Mouse (Mus musculus) lung, postnatal 0 days (tissue): ENCODE results near the gene Tmprss7. TPM values are rescaled to one million over a fixed set of nuclear protein-coding genes. Genes with fewer than 3 reads are reported as not detected.

Source experiments
- ATAC-seq: fragments of 200-750 bp; cut with Nextera tagmentation; 2 replicates; pipeline ENCODE4 v1.8.0; 2017; ENCODE audit warnings: moderate library complexity
- DNase-seq: peaks from one replicate; pipeline ENCODE4 v3.0.0-alpha.2; 2016; ENCODE audit warnings: low spot score
- H3K27ac ChIP-seq: fragments of 300-500 bp; sonication (generic); 2 replicates; pipeline ENCODE4 v1.5.1; 2014; ENCODE audit warnings: antibody characterized with exemption, mild to moderate bottlenecking, low read length, mixed read lengths
- H3K27me3 ChIP-seq: fragments of 300-500 bp; sonication (generic); replicated peaks from 2 replicates; pipeline ENCODE4 v1.6.1; 2014; ENCODE audit warnings: low read length, mixed read lengths; ENCODE audit not compliant: insufficient read depth
- H3K36me3 ChIP-seq: fragments of 300-500 bp; sonication (generic); 2 replicates; pipeline ENCODE4 v1.6.1; 2014; ENCODE audit warnings: low read length, mixed read lengths; ENCODE audit not compliant: insufficient read depth
- H3K4me1 ChIP-seq: fragments of 300-500 bp; sonication (generic); 2 replicates; pipeline ENCODE4 v1.6.1; 2014; ENCODE audit warnings: antibody characterized with exemption, low read depth, low read length, mixed read lengths; ENCODE audit not compliant: insufficient read depth
- H3K4me2 ChIP-seq: fragments of 300-500 bp; sonication (generic); replicated peaks from 2 replicates; pipeline ENCODE4 v1.6.1; 2014; ENCODE audit warnings: low read depth, mild to moderate bottlenecking, low read length, moderate library complexity, mixed read lengths
- H3K4me3 ChIP-seq: fragments of 300-500 bp; sonication (generic); 2 replicates; pipeline ENCODE4 v1.5.1; 2014; ENCODE audit warnings: low read depth, low read length
- H3K9ac ChIP-seq: fragments of 300-500 bp; sonication (generic); replicated peaks from 2 replicates; pipeline ENCODE4 v1.6.1; 2014; ENCODE audit warnings: low read depth, mild to moderate bottlenecking
- H3K9me3 ChIP-seq: fragments of 300-500 bp; sonication (generic); 2 replicates; pipeline ENCODE4 v1.6.1; 2016; ENCODE audit warnings: low read length, mixed read lengths
- CTCF ChIP-seq: IDR thresholded peaks from 2 replicates; pipeline ENCODE4 v1.5.1; 2016; ENCODE audit warnings: antibody characterized with exemption, mild to moderate bottlenecking
- EP300 ChIP-seq: IDR thresholded peaks from 2 replicates; pipeline ENCODE4 v1.6.1; 2016; ENCODE audit warnings: antibody characterized with exemption, mild to moderate bottlenecking, control low read depth
- WGBS: fragments of 180-500 bp; shearing (Covaris S2); extraction: QIAGEN DNeasy Blood & Tissue Kit; methylation state at CpG from one replicate; pipeline ENCODE4 v1.1.7; 2014; 5-methylcytosine and 5-hydroxymethylcytosine counted together
- polyA plus RNA-seq: library from polyadenylated mRNA; unstranded; fragments of >200 nt; fragmentation: Nextera tagmentation; extraction: Ambion mirVana; gene quantifications from 2 replicates; pipeline ENCODE4 v1.2.1, GENCODE M21; 2015

Tmprss7 gene
- polyA plus RNA-seq, 1 experiment from 2014 or later: 0.10 TPM

DNA sequence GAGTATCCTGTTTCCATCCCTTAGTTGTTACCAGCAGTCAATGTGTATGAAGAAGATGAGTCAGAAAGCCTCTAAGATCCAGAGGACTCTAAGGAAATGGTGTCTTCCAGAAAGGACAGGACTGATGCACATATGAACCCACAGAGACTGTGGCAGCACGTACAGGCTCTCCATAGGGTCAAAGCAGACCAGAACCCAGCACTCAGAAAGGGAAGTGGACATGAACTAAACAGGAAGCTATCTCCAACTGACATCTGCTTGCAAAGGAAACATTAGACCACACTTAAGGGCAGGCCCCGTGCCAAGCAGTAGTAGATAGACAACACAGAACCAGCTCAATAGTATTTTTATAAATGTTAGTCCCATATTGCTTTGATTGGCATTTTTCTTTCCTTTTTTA is 27.3 kb downstream of the Tmprss7 start:
- 48% methylated on average over 2 of the region's 2 CpGs for WGBS
- Histone ChIP-seq H3K4me3 (no peak overlapping the region), H3K4me2 (no peak overlapping the region), H3K9me3 (no peaks in the 10 kb centered on the region), H3K36me3 (no peaks in the 10 kb centered on the region), H3K27me3 (no peaks in the 10 kb centered on the region), H3K4me1 (no peaks in the 10 kb centered on the region), H3K9ac (no peak overlapping the region), H3K27ac (no peak overlapping the region)
- DNase-seq: peak; percentile 39
- 0 out of 2 replicates have a peak, but pooled peaks have one; percentile 25 for ATAC-seq
- TF ChIP-seq CTCF (no peak), EP300 (peak; percentile 24; the same call in 1 of the 2 replicates)

DNA sequence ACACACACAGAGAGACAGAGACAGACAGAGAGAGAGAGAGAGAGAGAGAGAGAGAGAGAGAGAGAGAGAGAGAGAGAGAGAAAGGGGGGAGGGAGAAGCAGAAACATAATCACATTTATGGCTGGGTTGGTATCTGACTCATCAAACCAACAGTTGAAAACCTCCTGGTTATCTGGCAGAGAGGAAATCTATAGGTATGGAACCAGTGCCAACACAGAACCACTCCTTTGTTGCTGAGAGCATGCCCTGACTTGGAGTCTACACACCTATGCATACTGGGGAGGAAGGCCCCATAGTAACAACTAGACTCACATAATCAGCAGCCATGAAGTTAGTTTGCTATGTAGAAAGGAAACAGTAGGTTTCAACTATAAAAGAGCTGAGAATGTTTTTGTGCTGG is 31.1 kb downstream of the Tmprss7 start:
- H3K27me3 ChIP-seq: no peaks in the 10 kb centered on the region
- ATAC-seq (no peak), DNase-seq (no peak)
- no peak overlapping the region for H3K9ac ChIP-seq
- no peak overlapping the region for H3K27ac ChIP-seq
- H3K9me3 ChIP-seq: no peaks in the 10 kb centered on the region
- TF ChIP-seq CTCF (no peak), EP300 (no peak)
- H3K4me3 ChIP-seq: no peak overlapping the region
- no peaks in the 10 kb centered on the region for H3K36me3 ChIP-seq
- H3K4me2 ChIP-seq: no peak overlapping the region
- no peaks in the 10 kb centered on the region for H3K4me1 ChIP-seq

DNA sequence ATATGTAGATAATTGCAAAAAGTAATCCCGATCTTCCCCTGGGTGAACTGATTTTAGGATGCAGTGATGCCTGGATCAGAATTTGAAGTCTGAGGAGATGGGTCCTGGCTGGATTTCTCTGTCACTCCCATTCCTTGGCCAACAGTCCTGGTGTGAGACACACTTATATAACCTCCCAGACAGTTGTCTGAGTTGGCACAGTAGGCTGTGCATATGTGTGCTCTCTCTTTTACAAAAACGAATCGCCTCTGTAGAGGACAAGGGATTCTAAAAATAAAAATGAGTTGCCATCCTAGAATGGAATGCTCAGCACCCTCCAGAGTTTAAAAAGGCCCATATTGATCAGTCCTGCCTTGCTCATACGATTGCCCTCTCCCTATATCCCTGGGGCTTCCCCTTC is 33.9 kb downstream of the Tmprss7 start:
- Histone ChIP-seq H3K9ac (no peak overlapping the region), H3K36me3 (no peaks in the 10 kb centered on the region), H3K27ac (no peak overlapping the region), H3K4me1 (no peaks in the 10 kb centered on the region), H3K4me3 (no peak overlapping the region), H3K27me3 (no peaks in the 10 kb centered on the region), H3K4me2 (no peak overlapping the region), H3K9me3 (no peaks in the 10 kb centered on the region)
- no peak for TF ChIP-seq CTCF
- 73% methylated on average over 4 of the region's 4 CpGs for WGBS
- no peak for DNase-seq
- no peak for ATAC-seq

DNA sequence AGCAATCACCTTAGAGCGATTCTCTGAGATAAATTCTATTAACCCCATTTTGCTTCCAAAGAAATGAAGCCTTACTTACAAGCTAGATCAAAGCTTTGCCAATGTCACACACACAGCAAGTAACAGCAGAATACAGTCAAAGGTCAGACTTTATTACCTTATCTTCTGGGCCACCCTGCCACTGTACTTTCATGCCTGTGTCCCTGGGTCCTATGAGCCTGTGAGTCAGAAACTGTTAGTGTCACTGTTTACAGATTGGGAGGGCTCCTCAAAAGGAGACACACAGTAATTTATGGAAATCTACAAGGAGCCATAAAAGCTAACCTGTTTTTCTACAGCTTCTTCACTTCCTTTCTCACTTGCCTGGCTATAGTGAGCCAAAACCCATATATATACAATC is 35.2 kb downstream of the Tmprss7 start:
- ATAC-seq (no peak), DNase-seq (no peak)
- no peak overlapping the region for H3K27ac ChIP-seq
- H3K4me3 ChIP-seq: no peak overlapping the region
- H3K9me3 ChIP-seq: no peaks in the 10 kb centered on the region
- H3K4me1 ChIP-seq: peaks cover 5% of the 10 kb centered on the region; the same call in 1 of the 2 replicates
- H3K36me3 ChIP-seq: no peaks in the 10 kb centered on the region
- H3K4me2 ChIP-seq: no peak overlapping the region
- H3K27me3 ChIP-seq: no peaks in the 10 kb centered on the region
- TF ChIP-seq EP300 (no peak), CTCF (no peak)
- no peak overlapping the region for H3K9ac ChIP-seq
- 83% methylated on average over 1 of the region's 1 CpGs for WGBS

DNA sequence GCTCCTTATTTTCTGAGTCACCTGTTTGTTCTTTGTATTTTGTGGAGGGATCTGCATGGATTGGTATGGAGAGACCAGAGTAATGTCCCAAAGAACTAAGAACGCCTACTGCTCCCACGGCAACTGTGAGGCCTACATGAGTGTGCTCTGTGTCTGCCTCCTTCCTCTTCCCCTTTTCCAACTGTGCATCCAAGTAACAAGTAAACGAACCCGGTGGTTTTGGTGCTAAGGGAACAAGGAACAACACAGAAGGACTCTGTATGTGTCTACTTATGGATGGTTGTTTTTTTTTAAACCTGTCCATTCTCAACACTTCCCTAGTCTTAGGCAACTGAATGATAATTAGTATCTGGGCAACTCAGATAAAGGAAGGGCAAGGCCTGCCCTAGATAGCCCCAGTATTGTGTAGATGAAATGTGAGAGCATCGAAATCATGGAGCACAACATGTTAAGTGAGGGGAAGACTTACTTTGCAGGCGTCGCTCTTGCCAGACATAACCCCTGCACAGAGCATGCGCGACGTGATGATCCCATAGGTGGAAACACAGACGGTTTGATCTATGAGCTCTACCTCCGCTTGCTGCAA is 35.8 kb downstream of the Tmprss7 start:
- TF ChIP-seq CTCF: no peak
- no peak for TF ChIP-seq EP300
- ATAC-seq: no peak
- peak; percentile 7 for DNase-seq
- no peak overlapping the region for H3K9ac ChIP-seq
- no peak overlapping the region for H3K27ac ChIP-seq
- H3K27me3 ChIP-seq: no peaks in the 10 kb centered on the region
- H3K4me1 ChIP-seq: peaks cover 5% of the 10 kb centered on the region; the same call in 1 of the 2 replicates
- no peak overlapping the region for H3K4me3 ChIP-seq
- no peaks in the 10 kb centered on the region for H3K36me3 ChIP-seq
- no peaks in the 10 kb centered on the region for H3K9me3 ChIP-seq
- 87% methylated on average over 12 of the region's 12 CpGs for WGBS
- H3K4me2 ChIP-seq: no peak overlapping the region

DNA sequence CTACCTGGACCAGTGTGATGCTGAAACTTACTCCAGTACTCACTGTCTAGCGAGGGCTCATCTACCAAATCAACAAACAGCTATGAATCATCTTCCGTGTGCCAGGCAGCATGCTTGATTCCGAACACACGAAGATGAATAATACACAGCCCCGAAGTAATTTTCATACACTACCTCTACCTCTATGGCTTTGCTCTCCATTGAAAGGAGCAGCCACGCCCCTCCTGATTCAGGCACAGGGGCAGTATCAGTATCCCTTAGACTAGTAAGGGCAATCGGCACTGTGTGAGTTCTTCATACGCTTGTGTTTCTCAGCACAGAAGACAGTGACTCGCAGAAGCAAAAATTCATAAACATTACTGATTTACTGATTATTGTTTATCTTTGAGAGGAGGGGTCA is 39.0 kb downstream of the Tmprss7 start:
- DNase-seq (no peak), ATAC-seq (no peak)
- Histone ChIP-seq H3K4me3 (no peak overlapping the region), H3K4me2 (peak overlapping the region; percentile 63; the same call in 1 of the 2 replicates), H3K9me3 (no peaks in the 10 kb centered on the region), H3K27ac (no peak overlapping the region), H3K27me3 (no peaks in the 10 kb centered on the region), H3K9ac (no peak overlapping the region), H3K36me3 (no peaks in the 10 kb centered on the region), H3K4me1 (peaks cover 5% of the 10 kb centered on the region; the same call in 1 of the 2 replicates)
- 67% methylated on average over 9 of the region's 9 CpGs for WGBS
- TF ChIP-seq EP300 (no peak), CTCF (no peak)
